Mouse (Mus musculus) E14TG2a.4 (cell line): ENCODE results near the gene Clmp.

Experiments used
- H3K27me3 ChIP-seq: 2 replicates; pipeline ENCODE4 v1.6.1; 2014; ENCODE audit warnings: low read length, control low read depth; ENCODE audit not compliant: insufficient read depth
- H3K36me3 ChIP-seq: 2 replicates; pipeline ENCODE4 v1.6.1; 2014; ENCODE audit warnings: low read length, control low read depth; ENCODE audit not compliant: insufficient read depth
- H3K4me1 ChIP-seq: replicated peaks from 2 replicates; pipeline ENCODE4 v1.6.1; 2014; ENCODE audit warnings: low read depth, low read length, control low read depth
- H3K4me3 ChIP-seq: replicated peaks from 2 replicates; pipeline ENCODE4 v1.5.1; 2014; ENCODE audit warnings: mild to moderate bottlenecking, low read length
- H3K9me3 ChIP-seq: 2 replicates; pipeline ENCODE4 v1.6.1; 2014; ENCODE audit warnings: low read length, control low read depth
- CTCF ChIP-seq: conservative IDR thresholded peaks from 2 replicates; pipeline ENCODE4 v1.5.1; 2014; ENCODE audit warnings: low read length
- NANOG ChIP-seq: IDR thresholded peaks from 2 replicates; pipeline ENCODE4 v1.6.1; 2014; ENCODE audit warnings: borderline replicate concordance, low read length, mixed read lengths
- POU5F1 ChIP-seq: IDR thresholded peaks from 2 replicates; pipeline ENCODE4 v1.6.1; 2014; ENCODE audit warnings: low read length, borderline replicate concordance

The Clmp gene

GRCm38 (mm10) chr9:40773869-40774268, 88.1 kb downstream of the Clmp start:
- Histone ChIP-seq H3K36me3 (no peaks in the 10 kb centered on the region; the same call in 1 of the 2 replicates), H3K27me3 (no peaks in the 10 kb centered on the region), H3K4me3 (no peak overlapping the region), H3K9me3 (peaks cover 14% of the 10 kb centered on the region), H3K4me1 (peaks cover 15% of the 10 kb centered on the region)
- no peak for TF ChIP-seq POU5F1
- TF ChIP-seq NANOG, result no peak
- TF ChIP-seq CTCF, result no peak

DNA sequence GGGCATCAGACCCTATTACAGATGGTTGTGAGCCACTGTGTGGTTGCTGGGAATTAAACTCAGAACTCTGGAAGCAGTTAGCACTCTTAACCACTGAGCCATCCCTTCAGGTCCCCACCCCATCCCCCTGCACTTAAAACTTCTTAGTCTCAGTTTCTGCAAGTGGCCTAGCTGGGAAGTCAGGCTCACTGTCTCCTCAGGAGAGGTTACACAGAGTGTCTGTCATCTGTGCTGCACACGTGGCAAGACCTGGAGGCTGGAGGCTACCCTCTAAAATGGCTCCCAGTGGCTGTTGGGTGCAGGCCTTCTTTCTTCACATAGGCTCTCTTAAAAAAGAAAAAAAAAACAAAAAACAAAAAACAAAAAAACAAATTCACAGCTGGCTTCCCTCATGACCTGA, 90.3 kb downstream of the Clmp start:
- H3K36me3 ChIP-seq, result no peaks in the 10 kb centered on the region; the same call in 1 of the 2 replicates
- H3K4me3 ChIP-seq, result no peak overlapping the region
- H3K9me3 ChIP-seq, result peaks cover 3% of the 10 kb centered on the region; the same call in 1 of the 2 replicates
- H3K4me1 ChIP-seq, result peaks cover 34% of the 10 kb centered on the region
- TF ChIP-seq NANOG, result no peak
- TF ChIP-seq POU5F1, result no peak
- no peak for TF ChIP-seq CTCF
- H3K27me3 ChIP-seq, result no peaks in the 10 kb centered on the region

- Histone ChIP-seq H3K4me3 (no peak overlapping the region), H3K4me1 (peaks cover 41% of the 10 kb centered on the region), H3K27me3 (no peaks in the 10 kb centered on the region), H3K36me3 (no peaks in the 10 kb centered on the region; the same call in 1 of the 2 replicates), H3K9me3 (peaks cover 2% of the 10 kb centered on the region; the same call in 1 of the 2 replicates)
- no peak for TF ChIP-seq POU5F1
- TF ChIP-seq NANOG, result no peak
- TF ChIP-seq CTCF, result no peak
Observed at GRCm38 (mm10) chr9:40776459-40777248, 90.9 kb downstream of the Clmp start.

GRCm38 (mm10) chr9:40780111-40780510, 94.3 kb downstream of the Clmp start:
- H3K27me3 ChIP-seq, result no peaks in the 10 kb centered on the region
- no peak overlapping the region for H3K4me3 ChIP-seq
- H3K9me3 ChIP-seq, result peaks cover 2% of the 10 kb centered on the region; the same call in 1 of the 2 replicates
- peaks cover 65% of the 10 kb centered on the region for H3K4me1 ChIP-seq
- TF ChIP-seq CTCF, result no peak
- no peak for TF ChIP-seq NANOG
- no peak for TF ChIP-seq POU5F1
- H3K36me3 ChIP-seq, result no peaks in the 10 kb centered on the region; the same call in 1 of the 2 replicates

DNA sequence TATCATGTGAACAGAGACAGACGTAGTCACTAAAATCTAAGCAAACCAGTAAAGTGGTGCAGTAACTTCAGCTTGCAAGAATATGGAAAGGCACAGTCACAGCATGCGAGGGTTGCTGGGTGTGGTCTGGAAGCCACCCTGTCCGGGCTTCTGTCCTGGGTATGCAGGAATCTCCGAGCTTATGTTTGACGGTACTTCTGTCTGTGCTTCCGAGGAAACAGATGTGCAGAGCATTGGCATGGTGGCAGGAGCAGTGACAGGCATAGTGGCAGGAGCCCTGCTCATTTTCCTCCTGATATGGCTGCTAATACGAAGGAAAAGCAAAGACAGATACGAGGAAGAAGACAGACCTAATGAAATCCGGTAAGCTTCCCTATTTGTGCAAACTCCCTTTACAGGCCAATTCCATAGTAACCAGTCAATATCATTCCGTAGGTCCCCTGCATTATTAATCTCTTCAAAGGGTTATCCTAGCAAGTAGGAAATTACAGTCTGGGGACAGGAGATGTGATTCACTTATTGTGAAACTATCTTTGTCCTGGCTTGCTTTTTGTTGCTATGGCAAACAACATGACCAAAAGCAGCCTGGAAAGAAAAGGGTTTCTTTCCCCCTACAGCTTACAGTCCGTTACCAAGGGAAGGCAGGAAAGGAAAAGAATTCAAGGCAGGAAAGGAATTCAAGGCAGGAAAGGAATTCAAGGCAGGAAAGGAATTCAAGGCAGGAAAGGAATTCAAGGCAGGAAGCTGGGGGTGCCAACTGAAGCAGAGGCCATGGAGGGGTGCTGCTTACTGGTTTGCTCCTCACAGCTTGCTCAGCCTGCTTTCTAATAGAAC, 95.3 kb downstream of the Clmp start:
- Histone ChIP-seq H3K4me3 (peak overlapping the region; percentile 74), H3K27me3 (no peaks in the 10 kb centered on the region), H3K9me3 (peaks cover under 1% of the 10 kb centered on the region; the same call in 1 of the 2 replicates), H3K36me3 (no peaks in the 10 kb centered on the region; the same call in 1 of the 2 replicates), H3K4me1 (peaks cover 73% of the 10 kb centered on the region)
- TF ChIP-seq CTCF (no peak), NANOG (no peak), POU5F1 (no peak)

GRCm38 (mm10) chr9:40781726-40782581, 96.2 kb downstream of the Clmp start:
- no peaks in the 10 kb centered on the region for H3K27me3 ChIP-seq
- peak overlapping the region; percentile 74 for H3K4me3 ChIP-seq
- no peaks in the 10 kb centered on the region; the same call in 1 of the 2 replicates for H3K36me3 ChIP-seq
- H3K4me1 ChIP-seq, result peaks cover 78% of the 10 kb centered on the region
- H3K9me3 ChIP-seq, result no peaks in the 10 kb centered on the region
- TF ChIP-seq CTCF (no peak), POU5F1 (no peak), NANOG (peak; percentile 64; the same call in 1 of the 2 replicates)

- peak overlapping the region; percentile 74 for H3K4me3 ChIP-seq
- H3K9me3 ChIP-seq, result no peaks in the 10 kb centered on the region
- H3K4me1 ChIP-seq, result peaks cover 75% of the 10 kb centered on the region
- H3K27me3 ChIP-seq, result no peaks in the 10 kb centered on the region
- no peaks in the 10 kb centered on the region for H3K36me3 ChIP-seq
- TF ChIP-seq NANOG (peak; percentile 56; the same call in 1 of the 2 replicates), CTCF (no peak)
Observed at GRCm38 (mm10) chr9:40783641-40784373, 98.0 kb downstream of the Clmp start.
